Mouse (Mus musculus): ENCODE results near the gene B4galnt4.

The B4galnt4 gene

GRCm38 (mm10) chr7:141070058-141070862, 9.4 kb downstream of the B4galnt4 start:
- no peak for DNase-seq (ENCODE audit: low read depth, low spot score)

GRCm38 (mm10) chr7:141072017-141072745, 11.3 kb downstream of the B4galnt4 start:
- DNase-seq (ENCODE audit: low read depth, low spot score) = no peak

- DNase-seq (ENCODE audit: low read depth, low spot score) = no peak
Observed at GRCm38 (mm10) chr7:141073782-141074181, 12.9 kb downstream of the B4galnt4 start.

GRCm38 (mm10) chr7:141077841-141078240, 16.9 kb downstream of the B4galnt4 start, which contains the start of gene Pkp3:
Gene Pkp3 (plus strand): TSS chr7:141078218.
- DNase-seq (ENCODE audit: low read depth, low spot score) = no peak

- DNase-seq (ENCODE audit: low read depth, low spot score) = no peak
Observed at GRCm38 (mm10) chr7:141078876-141079275, 18.0 kb downstream of the B4galnt4 start.

- no peak for DNase-seq (ENCODE audit: low read depth, low spot score)
Observed at GRCm38 (mm10) chr7:141079481-141080449, 18.9 kb downstream of the B4galnt4 start.

GRCm38 (mm10) chr7:141087894-141088293, 27.0 kb downstream of the B4galnt4 start:
- DNase-seq (ENCODE audit: low read depth, low spot score) = no peak

GRCm38 (mm10) chr7:141088473-141088872, 27.6 kb downstream of the B4galnt4 start:
- DNase-seq (ENCODE audit: low read depth, low spot score) = no peak

- DNase-seq (ENCODE audit: low read depth, low spot score) = no peak
Observed at GRCm38 (mm10) chr7:141090228-141090627, 29.3 kb downstream of the B4galnt4 start.

- DNase-seq (ENCODE audit: low read depth, low spot score) = peak; percentile 86
Observed at GRCm38 (mm10) chr7:141092051-141092735, 31.3 kb downstream of the B4galnt4 start.

GRCm38 (mm10) chr7:141093950-141094349, 33.0 kb downstream of the B4galnt4 start:
- no peak for DNase-seq (ENCODE audit: low read depth, low spot score)

GRCm38 (mm10) chr7:141094487-141095205, 33.7 kb downstream of the B4galnt4 start:
- DNase-seq (ENCODE audit: low read depth, low spot score) = no peak

- no peak for DNase-seq (ENCODE audit: low read depth, low spot score)
Observed at GRCm38 (mm10) chr7:141096021-141096420, 35.1 kb downstream of the B4galnt4 start.

GRCm38 (mm10) chr7:141096649-141097056, 35.7 kb downstream of the B4galnt4 start:
- no peak for DNase-seq (ENCODE audit: low read depth, low spot score)

- DNase-seq (ENCODE audit: low read depth, low spot score) = no peak
Observed at GRCm38 (mm10) chr7:141097177-141097576, 36.3 kb downstream of the B4galnt4 start.

- DNase-seq (ENCODE audit: low read depth, low spot score) = no peak
Observed at GRCm38 (mm10) chr7:141099911-141100691, 39.2 kb downstream of the B4galnt4 start, which contains the start of gene Sigirr. Gene Sigirr (minus strand): TSS chr7:141100572.

GRCm38 (mm10) chr7:141103161-141103560, 42.3 kb downstream of the B4galnt4 start:
- DNase-seq (ENCODE audit: low read depth, low spot score) = peak; percentile 36

- DNase-seq (ENCODE audit: low read depth, low spot score) = no peak
Observed at GRCm38 (mm10) chr7:141115874-141116273, 55.0 kb downstream of the B4galnt4 start.

- DNase-seq (ENCODE audit: low read depth, low spot score) = no peak
Observed at GRCm38 (mm10) chr7:141117636-141118035, 56.7 kb downstream of the B4galnt4 start, which contains the start of gene Ano9. Gene Ano9 (minus strand): TSS chr7:141117806.

Measured in c-Kit-negative CD71-positive TER-119-positive erythroid progenitor cells, embryonic 14.5 days (primary cell).